Mouse (Mus musculus) testis, adult 2 months (tissue): ENCODE measurements at regions not wholly inside any gene's neighbourhood (a gene's known extent, or its start where the extent isn't known, plus 50 kb on each side); places are given as distances from the start of the nearest gene placed in this dataset.

Experiments used
- H3K27ac ChIP-seq: fragments of 200-500 bp; 2 replicates; pipeline ENCODE4 v1.5.1; 2012; ENCODE audit warnings: low read depth, low read length; ENCODE audit not compliant: control insufficient read depth, insufficient read depth
- H3K27me3 ChIP-seq: fragments of 200-500 bp; 2 replicates; pipeline ENCODE4 v1.6.1; 2012; ENCODE audit warnings: mild to moderate bottlenecking, low read length, moderate library complexity; ENCODE audit not compliant: control insufficient read depth, insufficient read depth
- H3K36me3 ChIP-seq: fragments of 200-500 bp; 2 replicates; pipeline ENCODE4 v1.6.1; 2012; ENCODE audit warnings: mild to moderate bottlenecking, low read length; ENCODE audit not compliant: control insufficient read depth, insufficient read depth
- H3K4me1 ChIP-seq: fragments of 200-500 bp; 2 replicates; pipeline ENCODE4 v1.6.1; 2012; ENCODE audit warnings: low read length; ENCODE audit not compliant: control insufficient read depth, insufficient read depth
- H3K4me3 ChIP-seq: fragments of 200-500 bp; 2 replicates; pipeline ENCODE4 v1.5.1; 2012; ENCODE audit warnings: low read depth, mild to moderate bottlenecking, low read length, moderate library complexity, mixed read lengths; ENCODE audit not compliant: control insufficient read depth
- CTCF ChIP-seq: fragments of 200-500 bp; IDR thresholded peaks from 2 replicates; pipeline ENCODE4 v1.5.1; 2012; ENCODE audit warnings: low read depth, mild to moderate bottlenecking, inconsistent platforms, low read length, moderate library complexity; ENCODE audit not compliant: control insufficient read depth, insufficient read depth, insufficient replicate concordance
- POLR2A ChIP-seq: fragments of 200-500 bp; IDR thresholded peaks from 2 replicates; pipeline ENCODE4 v1.6.1; 2012; ENCODE audit warnings: low read depth, mild to moderate bottlenecking, inconsistent platforms, low read length, moderate library complexity; ENCODE audit not compliant: control insufficient read depth

GRCm38 (mm10) chr9:61205049-61205448 is 167.1 kb upstream of the Tle3 start:
- H3K4me3 ChIP-seq, result no peak overlapping the region
- no peak overlapping the region for H3K27ac ChIP-seq
- H3K27me3 ChIP-seq, result no peaks in the 10 kb centered on the region
- TF ChIP-seq CTCF (no peak), POLR2A (no peak)
- H3K36me3 ChIP-seq, result no peaks in the 10 kb centered on the region
- no peaks in the 10 kb centered on the region for H3K4me1 ChIP-seq

- Histone ChIP-seq H3K4me3 (no peak overlapping the region), H3K4me1 (no peaks in the 10 kb centered on the region), H3K36me3 (no peaks in the 10 kb centered on the region), H3K27ac (no peak overlapping the region), H3K27me3 (no peaks in the 10 kb centered on the region)
- TF ChIP-seq POLR2A, result no peak
- no peak for TF ChIP-seq CTCF
Observed at GRCm38 (mm10) chr9:61206725-61207365, 165.3 kb upstream of the Tle3 start.

- Histone ChIP-seq H3K36me3 (no peaks in the 10 kb centered on the region), H3K4me3 (no peak overlapping the region), H3K27ac (no peak overlapping the region), H3K4me1 (no peaks in the 10 kb centered on the region), H3K27me3 (no peaks in the 10 kb centered on the region)
- TF ChIP-seq CTCF (no peak), POLR2A (no peak)
Observed at GRCm38 (mm10) chr9:61207423-61208150, 164.6 kb upstream of the Tle3 start.

- no peak overlapping the region for H3K27ac ChIP-seq
- TF ChIP-seq POLR2A, result no peak
- no peak for TF ChIP-seq CTCF
- H3K4me1 ChIP-seq, result no peaks in the 10 kb centered on the region
- no peaks in the 10 kb centered on the region for H3K27me3 ChIP-seq
- H3K4me3 ChIP-seq, result no peak overlapping the region
- H3K36me3 ChIP-seq, result no peaks in the 10 kb centered on the region
Observed at GRCm38 (mm10) chr9:61211627-61212026, 160.5 kb upstream of the Tle3 start.

GRCm38 (mm10) chr9:61214943-61215342 is 157.2 kb upstream of the Tle3 start:
- no peaks in the 10 kb centered on the region for H3K27me3 ChIP-seq
- no peaks in the 10 kb centered on the region; the same call in 1 of the 2 replicates for H3K4me1 ChIP-seq
- no peak for TF ChIP-seq POLR2A
- TF ChIP-seq CTCF, result no peak
- H3K36me3 ChIP-seq, result no peaks in the 10 kb centered on the region
- no peak overlapping the region for H3K4me3 ChIP-seq
- H3K27ac ChIP-seq, result no peak overlapping the region

- Histone ChIP-seq H3K27me3 (no peaks in the 10 kb centered on the region), H3K27ac (no peak overlapping the region), H3K4me1 (no peaks in the 10 kb centered on the region; the same call in 1 of the 2 replicates), H3K4me3 (no peak overlapping the region), H3K36me3 (no peaks in the 10 kb centered on the region)
- TF ChIP-seq CTCF, result no peak
- no peak for TF ChIP-seq POLR2A
Observed at GRCm38 (mm10) chr9:61216012-61216770, 156.0 kb upstream of the Tle3 start.

GRCm38 (mm10) chr9:61220017-61220416 is 152.1 kb upstream of the Tle3 start:
- no peaks in the 10 kb centered on the region for H3K36me3 ChIP-seq
- no peaks in the 10 kb centered on the region for H3K27me3 ChIP-seq
- H3K4me3 ChIP-seq, result no peak overlapping the region
- no peak for TF ChIP-seq CTCF
- TF ChIP-seq POLR2A, result no peak
- H3K27ac ChIP-seq, result no peak overlapping the region
- H3K4me1 ChIP-seq, result no peaks in the 10 kb centered on the region; the same call in 1 of the 2 replicates
